Mouse (Mus musculus) kidney, postnatal 0 days (tissue): ENCODE measurements around the gene Dolpp1. TPM values are rescaled to one million over a fixed set of nuclear protein-coding genes. Genes with fewer than 3 reads are reported as not detected.
A peak's percentile ranks its signal among the peaks of the same experiment; 100 is the strongest.

Source experiments
- ATAC-seq: fragments of 200-750 bp; cut with Nextera tagmentation; replicated peaks from 2 replicates; pipeline ENCODE4 v1.8.0; 2017; ENCODE audit warnings: low read depth, moderate number of reproducible peaks, moderate TSS enrichment, moderate library complexity; ENCODE audit not compliant: low FRiP score
- DNase-seq: peaks from one replicate; pipeline ENCODE4 v3.0.0-alpha.2; 2016; ENCODE audit warnings: low spot score
- H3K27ac ChIP-seq: fragments of 300-500 bp; sonication (generic); 2 replicates; pipeline ENCODE4 v1.5.1; 2014; ENCODE audit warnings: mild to moderate bottlenecking
- H3K27me3 ChIP-seq: fragments of 300-500 bp; sonication (generic); 2 replicates; pipeline ENCODE4 v1.6.1; 2014; ENCODE audit warnings: low read length, mixed read lengths; ENCODE audit not compliant: insufficient read depth
- H3K36me3 ChIP-seq: fragments of 300-500 bp; sonication (generic); 2 replicates; pipeline ENCODE4 v1.6.1; 2014; ENCODE audit warnings: low read length, mixed read lengths; ENCODE audit not compliant: insufficient read depth
- H3K4me1 ChIP-seq: fragments of 300-500 bp; sonication (generic); replicated peaks from 2 replicates; pipeline ENCODE4 v1.6.1; 2014; ENCODE audit warnings: antibody characterized with exemption, low read length, mixed read lengths; ENCODE audit not compliant: insufficient read depth
- H3K4me2 ChIP-seq: fragments of 300-500 bp; sonication (generic); 2 replicates; pipeline ENCODE4 v1.6.1; 2014; ENCODE audit warnings: mild to moderate bottlenecking, low read length, moderate library complexity, mixed read lengths
- H3K4me3 ChIP-seq: fragments of 300-500 bp; sonication (generic); replicated peaks from 2 replicates; pipeline ENCODE4 v1.5.1; 2014; ENCODE audit warnings: low read depth, low read length
- H3K9ac ChIP-seq: fragments of 300-500 bp; sonication (generic); 2 replicates; pipeline ENCODE4 v1.6.1; 2014; ENCODE audit warnings: low read depth, low read length
- H3K9me3 ChIP-seq: fragments of 300-500 bp; sonication (generic); replicated peaks from 2 replicates; pipeline ENCODE4 v1.6.1; 2016; ENCODE audit warnings: low read length, inconsistent platforms, mixed read lengths
- CTCF ChIP-seq: IDR thresholded peaks from 2 replicates; pipeline ENCODE4 v1.5.1; 2016; ENCODE audit warnings: antibody characterized with exemption, low read depth, mild to moderate bottlenecking, moderate library complexity
- WGBS: fragments of 180-500 bp; shearing (Covaris S2); extraction: QIAGEN DNeasy Blood & Tissue Kit; methylation state at CpG from one replicate; pipeline ENCODE4 v1.1.7; 2014; 5-methylcytosine and 5-hydroxymethylcytosine counted together
- polyA plus RNA-seq: library from polyadenylated mRNA; unstranded; fragments of >200 nt; fragmentation: Nextera tagmentation; extraction: Ambion mirVana; gene quantifications from 2 replicates; pipeline ENCODE4 v1.2.1, GENCODE M21; 2015

Gene Dolpp1
- polyA plus RNA-seq, 1 experiment from 2014 or later = 23.4 TPM

DNA sequence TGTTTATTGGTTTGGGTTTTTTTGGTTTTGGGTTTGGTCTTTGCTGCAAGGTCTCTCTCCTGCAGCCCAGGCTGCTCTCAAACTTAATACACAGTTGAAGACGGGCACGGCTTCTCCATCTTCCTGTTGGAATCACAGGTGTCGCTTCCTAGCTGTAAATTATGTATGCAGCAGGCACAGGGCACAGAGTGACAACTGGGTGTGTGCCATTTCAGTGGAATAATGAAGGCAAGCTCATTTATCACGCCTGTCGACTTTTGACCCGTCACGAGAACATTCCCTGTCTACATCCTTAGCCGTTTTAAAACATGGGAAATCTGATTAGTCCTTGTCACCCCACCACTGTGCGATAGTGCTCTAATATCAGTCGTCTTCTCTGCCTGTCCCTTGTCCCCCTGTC is 31.4 kb upstream of the Dolpp1 start:
- ATAC-seq (no peak), DNase-seq (no peak)
- Histone ChIP-seq H3K9ac (no peak overlapping the region), H3K4me2 (no peak overlapping the region), H3K9me3 (no peaks in the 10 kb centered on the region), H3K36me3 (no peaks in the 10 kb centered on the region), H3K4me3 (no peak overlapping the region), H3K4me1 (peaks cover 34% of the 10 kb centered on the region), H3K27me3 (no peaks in the 10 kb centered on the region), H3K27ac (no peak overlapping the region)
- 50% methylated on average over 10 of the region's 10 CpGs for WGBS
- TF ChIP-seq CTCF = no peak

DNA sequence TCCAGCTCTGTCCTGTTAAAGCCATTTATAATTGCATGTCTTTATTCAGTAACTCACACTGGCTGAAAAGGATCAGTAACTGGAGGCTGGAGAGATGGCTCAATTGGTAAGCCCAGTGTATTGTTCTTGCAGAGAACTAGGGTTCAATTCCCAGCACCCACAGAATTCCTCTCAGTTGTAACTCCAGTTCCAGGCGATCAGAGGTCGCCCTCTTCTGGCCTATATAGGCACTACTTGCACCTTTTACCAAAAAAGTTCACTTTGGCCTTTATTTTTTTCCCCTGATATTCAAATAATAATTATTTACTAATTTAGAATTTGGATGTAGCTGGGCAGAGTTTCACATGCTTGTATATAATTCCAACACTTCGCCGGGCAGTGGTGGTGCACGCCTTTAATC is 29.2 kb upstream of the Dolpp1 start:
- DNase-seq (no peak), ATAC-seq (no peak)
- Histone ChIP-seq H3K27ac (no peak overlapping the region), H3K9ac (no peak overlapping the region), H3K27me3 (no peaks in the 10 kb centered on the region), H3K36me3 (peaks cover 5% of the 10 kb centered on the region; the same call in 1 of the 2 replicates), H3K4me3 (no peak overlapping the region), H3K4me1 (peaks cover 25% of the 10 kb centered on the region; the same call in 1 of the 2 replicates), H3K4me2 (no peak overlapping the region), H3K9me3 (no peaks in the 10 kb centered on the region)
- WGBS = 80% methylated on average over 5 of the region's 5 CpGs
- peak; percentile 46; the same call in 1 of the 2 replicates for TF ChIP-seq CTCF

DNA sequence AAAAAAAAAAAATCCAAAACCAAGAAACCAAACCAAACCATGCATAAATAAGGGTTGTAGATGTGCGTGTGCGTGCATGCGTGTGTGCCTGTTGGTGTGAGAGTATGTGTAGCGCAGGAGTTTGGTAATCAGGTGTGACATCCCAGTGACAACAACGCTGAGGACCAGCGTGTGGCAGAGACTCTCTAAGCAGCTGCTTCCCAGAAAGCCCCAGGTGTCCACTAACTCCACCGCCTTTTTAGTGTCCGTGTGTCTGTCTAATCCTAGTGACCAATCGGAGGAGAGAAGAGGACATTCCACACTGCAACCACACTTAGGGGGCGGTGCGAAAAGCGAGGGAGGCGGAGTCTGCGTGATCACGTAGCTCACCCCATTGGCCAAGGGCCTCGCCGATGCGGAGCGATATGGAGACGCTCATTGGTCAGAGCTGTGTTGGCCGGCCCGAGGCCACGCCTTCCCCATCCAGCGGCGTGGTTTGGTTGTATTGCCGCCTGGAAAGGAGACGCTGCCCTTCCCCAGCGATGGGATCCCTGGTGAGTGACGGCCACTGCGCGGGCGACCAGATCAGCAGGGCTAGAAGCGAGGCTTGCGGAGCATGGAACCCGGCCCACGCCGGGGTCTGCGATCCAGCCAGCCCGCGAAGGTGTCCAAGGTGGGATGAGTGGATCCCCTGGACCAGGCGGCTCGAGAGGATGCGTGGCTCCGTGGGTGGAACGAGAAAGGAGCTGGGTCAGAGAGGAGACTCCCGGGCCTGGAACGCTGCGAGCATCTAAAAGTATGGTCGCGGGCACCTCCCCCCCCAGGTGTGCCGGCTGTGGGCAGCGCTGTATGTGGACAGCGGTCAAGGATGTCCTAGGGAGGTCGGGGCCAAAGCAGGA is 28.0 kb upstream of the Dolpp1 start, which contains the start of gene Miga2:
TSS of gene Miga2 (plus strand) at position 461 of the 878 bp plus-strand sequence.
- peak; percentile 98 for ATAC-seq
- H3K36me3 ChIP-seq = peaks cover 16% of the 10 kb centered on the region
- peak; percentile 99 for DNase-seq
- peak within 1 kb of the TSS; percentile 89 for H3K4me2 ChIP-seq
- peaks cover 14% of the 10 kb centered on the region; the same call in 1 of the 2 replicates for H3K4me1 ChIP-seq
- peak within 1 kb of the TSS; percentile 54; the same call in 1 of the 2 replicates for H3K27ac ChIP-seq
- no peaks in the 10 kb centered on the region for H3K27me3 ChIP-seq
- H3K9me3 ChIP-seq = no peaks in the 10 kb centered on the region
- peak within 1 kb of the TSS; percentile 91 for H3K4me3 ChIP-seq
- WGBS = under 1% methylated on average over 54 of the region's 54 CpGs
- peak; percentile 21; the same call in 1 of the 2 replicates for TF ChIP-seq CTCF
- peak within 1 kb of the TSS; percentile 77 for H3K9ac ChIP-seq

DNA sequence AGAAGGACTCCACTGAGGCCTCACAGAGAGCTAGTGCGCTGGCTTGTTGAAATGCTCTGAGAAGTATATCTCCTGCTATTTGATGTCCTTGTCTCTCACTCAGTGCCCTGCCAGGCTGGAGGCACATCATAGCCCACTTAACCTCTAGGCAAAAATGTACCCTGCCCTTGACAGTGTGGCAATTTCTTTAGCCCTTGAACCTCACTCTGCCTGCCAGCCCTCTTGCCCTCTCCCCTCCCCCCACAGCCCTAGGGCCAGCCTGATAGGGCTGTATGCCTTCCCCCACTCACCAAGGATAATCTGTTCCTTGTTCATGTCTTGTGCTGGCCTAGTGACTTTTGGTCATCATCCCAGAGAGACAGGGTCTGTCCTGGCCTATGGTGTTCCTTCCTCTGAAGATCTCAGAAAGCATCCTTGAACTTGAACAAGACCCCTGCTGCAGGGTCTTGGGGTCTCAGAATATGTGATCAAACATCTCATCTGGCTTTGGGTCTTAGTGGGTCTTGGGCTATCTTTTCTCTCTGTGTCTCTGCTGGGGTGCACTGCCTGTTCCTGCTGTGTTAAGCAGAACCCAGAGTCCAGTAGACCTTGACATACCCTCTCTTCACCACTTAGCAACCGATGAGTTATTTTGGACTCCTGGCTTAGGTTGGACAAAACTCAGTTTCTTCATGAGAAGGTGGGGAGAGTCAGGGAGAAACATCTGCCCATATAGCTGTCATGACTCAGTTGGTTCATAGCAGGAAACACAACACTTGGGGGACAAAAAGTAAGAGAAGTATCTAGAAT is 26.6 kb upstream of the Dolpp1 start:
- 73% methylated on average over 2 of the region's 2 CpGs for WGBS
- H3K36me3 ChIP-seq = peaks cover 29% of the 10 kb centered on the region
- DNase-seq (no peak), ATAC-seq (no peak)
- H3K4me1 ChIP-seq = peaks cover 14% of the 10 kb centered on the region; the same call in 1 of the 2 replicates
- H3K27ac ChIP-seq = no peak overlapping the region; the same call in 1 of the 2 replicates
- no peaks in the 10 kb centered on the region for H3K9me3 ChIP-seq
- H3K4me3 ChIP-seq = peak overlapping the region; percentile 91; the same call in 1 of the 2 replicates
- TF ChIP-seq CTCF = no peak
- H3K4me2 ChIP-seq = peak overlapping the region; percentile 89
- no peaks in the 10 kb centered on the region for H3K27me3 ChIP-seq
- peak overlapping the region; percentile 77 for H3K9ac ChIP-seq

DNA sequence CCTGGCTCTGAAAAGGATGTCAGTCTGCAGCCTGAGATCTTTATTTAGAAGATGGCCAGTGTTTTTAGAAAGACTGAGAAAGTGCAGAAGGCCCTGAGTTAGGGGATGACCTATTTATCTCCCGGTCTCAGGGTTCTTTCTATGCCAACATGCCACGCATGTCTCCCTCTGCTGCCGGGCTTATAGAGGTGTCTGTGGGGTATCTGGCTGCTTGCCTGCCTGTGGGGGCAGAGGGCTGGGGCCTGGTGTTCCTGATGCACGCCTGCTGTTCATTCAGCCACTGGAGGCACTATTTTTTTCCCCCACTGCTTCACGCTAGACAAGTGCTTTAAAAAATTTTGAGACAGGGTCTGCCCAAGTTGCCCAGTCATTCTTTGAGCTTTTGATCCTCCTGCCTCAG is 25.9 kb upstream of the Dolpp1 start:
- 69% methylated on average over 5 of the region's 5 CpGs for WGBS
- TF ChIP-seq CTCF = 0 out of 2 replicates have a peak, but pooled peaks have one; percentile 5
- Histone ChIP-seq H3K9me3 (no peaks in the 10 kb centered on the region), H3K4me1 (peaks cover 14% of the 10 kb centered on the region; the same call in 1 of the 2 replicates), H3K27me3 (no peaks in the 10 kb centered on the region), H3K4me3 (no peak overlapping the region), H3K36me3 (peaks cover 37% of the 10 kb centered on the region), H3K9ac (no peak overlapping the region), H3K4me2 (no peak overlapping the region), H3K27ac (peak overlapping the region; percentile 16; the same call in 1 of the 2 replicates)
- no peak for DNase-seq
- ATAC-seq = no peak

DNA sequence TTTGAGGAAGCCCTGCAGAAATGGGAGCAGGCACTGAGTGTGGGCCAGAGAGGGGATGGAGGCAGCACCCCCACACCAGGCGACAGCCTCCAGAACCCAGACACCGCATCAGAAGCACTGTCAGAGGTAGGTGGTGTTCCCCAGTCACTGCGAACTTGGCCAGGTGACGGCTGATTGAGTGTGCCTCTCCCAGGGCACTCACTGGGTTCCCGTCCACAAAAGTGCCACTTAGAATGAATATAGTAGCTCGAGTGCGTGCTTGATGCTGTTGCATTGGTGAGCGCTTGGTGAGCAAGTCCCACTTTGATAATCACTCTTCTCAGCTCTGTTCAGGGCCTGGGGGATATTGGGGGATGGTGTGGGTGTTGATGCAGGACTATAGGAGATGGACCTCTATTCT is 20.5 kb upstream of the Dolpp1 start:
- H3K36me3 ChIP-seq = peaks cover 70% of the 10 kb centered on the region
- H3K27ac ChIP-seq = no peak overlapping the region
- no peak for TF ChIP-seq CTCF
- 92% methylated on average over 8 of the region's 8 CpGs for WGBS
- H3K4me1 ChIP-seq = no peaks in the 10 kb centered on the region
- ATAC-seq (no peak), DNase-seq (no peak)
- no peaks in the 10 kb centered on the region for H3K9me3 ChIP-seq
- no peak overlapping the region for H3K4me2 ChIP-seq
- no peak overlapping the region for H3K9ac ChIP-seq
- no peaks in the 10 kb centered on the region for H3K27me3 ChIP-seq
- H3K4me3 ChIP-seq = no peak overlapping the region
